Mouse (Mus musculus) lung, embryonic 15.5 days (tissue): ENCODE data around the gene Klc1. TPM values are rescaled to one million over a fixed set of nuclear protein-coding genes. Genes with fewer than 3 reads are reported as not detected.

Experiments
- ATAC-seq: fragments of 200-750 bp; cut with Nextera tagmentation; 2 replicates; pipeline ENCODE4 v1.8.0; 2017; ENCODE audit warnings: moderate number of reproducible peaks, borderline replicate concordance; ENCODE audit not compliant: low FRiP score, low TSS enrichment; ENCODE audit errors: extremely low read depth
- H3K27ac ChIP-seq: fragments of 300-500 bp; sonication (generic); 2 replicates; pipeline ENCODE4 v1.5.1; 2015; ENCODE audit warnings: moderate library complexity, mild to moderate bottlenecking, inconsistent platforms
- H3K27me3 ChIP-seq: fragments of 300-500 bp; sonication (generic); 2 replicates; pipeline ENCODE4 v1.6.1; 2015; ENCODE audit warnings: inconsistent platforms
- H3K36me3 ChIP-seq: fragments of 300-500 bp; sonication (generic); 2 replicates; pipeline ENCODE4 v1.6.1; 2015; ENCODE audit warnings: inconsistent platforms
- H3K4me1 ChIP-seq: fragments of 300-500 bp; sonication (generic); 2 replicates; pipeline ENCODE4 v1.6.1; 2015; ENCODE audit warnings: inconsistent platforms
- H3K4me2 ChIP-seq: fragments of 300-500 bp; sonication (generic); 2 replicates; pipeline ENCODE4 v1.6.1; 2015; ENCODE audit warnings: inconsistent platforms, mild to moderate bottlenecking, moderate library complexity
- H3K4me3 ChIP-seq: fragments of 300-500 bp; sonication (generic); 2 replicates; pipeline ENCODE4 v1.5.1; 2015; ENCODE audit warnings: mild to moderate bottlenecking, inconsistent platforms
- H3K9ac ChIP-seq: fragments of 300-500 bp; sonication (generic); 2 replicates; pipeline ENCODE4 v1.6.1; 2015; ENCODE audit warnings: inconsistent platforms
- H3K9me3 ChIP-seq: fragments of 300-500 bp; sonication (generic); 2 replicates; pipeline ENCODE4 v1.6.1; 2016; ENCODE audit warnings: inconsistent platforms
- whole genome bisulfite sequencing: fragments of 180-500 bp; shearing (Covaris S2); methylation state at CpG from one replicate; pipeline ENCODE4 v1.1.7; 2015; 5-methylcytosine and 5-hydroxymethylcytosine counted together
- polyA plus RNA-seq: library from polyadenylated mRNA; unstranded; fragments of >200 nt; fragmentation: Nextera tagmentation; extraction: Ambion mirVana; gene quantifications from 2 replicates; pipeline ENCODE4 v1.2.1, GENCODE M21; 2015

The Klc1 gene
- polyA plus RNA-seq, 1 experiment from 2014 or later: 95.9 TPM

DNA sequence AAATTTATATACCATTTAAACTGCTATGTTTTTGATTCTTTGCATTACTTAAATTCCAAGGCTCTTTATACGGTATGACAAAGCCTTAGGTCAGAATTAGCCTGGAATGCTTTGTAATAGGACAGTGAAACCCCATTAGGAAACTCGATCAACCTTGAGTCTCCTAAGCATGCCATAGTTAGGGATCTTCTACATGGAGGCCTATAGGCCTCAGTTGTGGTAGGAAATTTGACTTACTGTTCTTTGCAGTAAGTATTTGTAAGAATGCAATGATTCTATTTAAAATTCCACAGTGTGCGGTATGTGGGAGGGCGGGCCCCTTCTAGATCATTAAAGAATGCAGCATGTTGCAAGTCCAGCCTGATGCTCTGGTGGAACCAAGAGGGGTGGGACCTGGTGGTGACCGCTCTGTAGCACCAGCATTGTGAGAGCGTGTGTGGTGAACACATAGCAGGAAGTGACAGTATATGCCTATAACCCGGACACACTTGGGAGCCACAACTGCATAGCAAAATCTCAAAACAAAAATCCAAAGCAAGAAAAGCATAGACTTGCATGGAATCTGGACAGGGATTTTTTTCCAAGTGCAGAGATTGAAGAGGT is 1.8 kb downstream of the Klc1 start:
- Histone ChIP-seq H3K4me2 (peak overlapping the region; percentile 97), H3K9ac (no peak overlapping the region; the same call in 1 of the 2 replicates), H3K36me3 (peaks cover 11% of the 10 kb centered on the region; the same call in 1 of the 2 replicates), H3K4me1 (peaks cover 35% of the 10 kb centered on the region), H3K9me3 (no peaks in the 10 kb centered on the region), H3K27me3 (no peaks in the 10 kb centered on the region), H3K4me3 (peak overlapping the region; percentile 78), H3K27ac (no peak overlapping the region; the same call in 1 of the 2 replicates)
- WGBS: 42% methylated on average over 7 of the region's 7 CpGs
- ATAC-seq: peak; percentile 13; the same call in 1 of the 2 replicates

- no peak overlapping the region for H3K27ac ChIP-seq
- peaks cover 11% of the 10 kb centered on the region; the same call in 1 of the 2 replicates for H3K36me3 ChIP-seq
- H3K9ac ChIP-seq: no peak overlapping the region
- no peak overlapping the region for H3K4me3 ChIP-seq
- no peaks in the 10 kb centered on the region for H3K27me3 ChIP-seq
- WGBS: 89% methylated on average over 13 of the region's 13 CpGs
- peaks cover 51% of the 10 kb centered on the region for H3K4me1 ChIP-seq
- H3K4me2 ChIP-seq: no peak overlapping the region
- no peaks in the 10 kb centered on the region for H3K9me3 ChIP-seq
- ATAC-seq: no peak
Observed at GRCm38 (mm10) chr12:111762620-111763280, 4.1 kb downstream of the Klc1 start.

DNA sequence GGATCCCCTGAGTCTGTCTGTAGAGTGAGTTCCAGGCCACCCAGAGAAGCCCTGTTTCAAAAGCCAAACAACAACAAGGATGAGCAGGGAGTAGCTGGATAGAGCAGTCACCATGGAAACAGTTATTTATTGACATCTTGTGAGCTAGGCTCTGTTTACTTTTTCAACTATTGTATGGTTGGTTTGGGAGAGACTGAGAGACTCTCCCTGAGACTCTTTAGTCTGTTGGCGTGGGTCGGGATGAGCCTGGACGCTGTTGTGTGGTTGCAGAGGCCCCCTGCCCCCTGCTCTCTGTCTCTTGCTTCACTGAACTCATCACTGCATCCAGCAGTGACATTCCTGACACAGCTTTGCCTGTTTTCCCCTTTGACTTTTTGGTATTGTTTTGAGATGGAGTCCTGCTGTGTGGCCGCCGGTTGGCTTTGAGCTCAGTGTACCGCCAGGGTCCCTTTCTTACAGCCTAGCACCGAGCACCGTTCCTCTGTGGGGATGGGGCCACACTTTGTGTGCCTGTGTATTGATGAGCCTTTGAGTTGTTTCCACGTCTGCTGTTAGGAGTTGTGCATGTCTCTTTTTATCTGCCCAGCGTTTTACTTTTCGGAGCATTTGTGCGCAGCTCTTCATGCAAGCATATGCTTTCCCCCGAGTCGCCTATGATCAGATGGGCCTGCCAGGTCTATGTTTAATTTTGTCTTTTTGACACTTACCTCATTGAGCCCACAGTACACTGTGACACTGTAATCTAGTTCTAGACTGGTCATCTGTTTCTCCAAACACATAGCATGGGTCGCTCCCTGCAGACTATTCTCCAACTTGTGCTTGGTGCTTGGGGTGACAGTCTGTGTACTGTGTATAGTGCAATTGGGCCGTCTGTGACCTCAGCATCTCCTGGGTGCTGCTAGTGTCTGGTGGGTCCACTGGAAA is 7.9 kb downstream of the Klc1 start:
- no peak overlapping the region for H3K4me3 ChIP-seq
- no peaks in the 10 kb centered on the region for H3K27me3 ChIP-seq
- 52% methylated on average over 16 of the region's 16 CpGs for WGBS
- peaks cover 11% of the 10 kb centered on the region; the same call in 1 of the 2 replicates for H3K36me3 ChIP-seq
- no peak overlapping the region for H3K9ac ChIP-seq
- ATAC-seq: no peak
- H3K9me3 ChIP-seq: no peaks in the 10 kb centered on the region
- H3K27ac ChIP-seq: no peak overlapping the region
- H3K4me2 ChIP-seq: no peak overlapping the region
- H3K4me1 ChIP-seq: peaks cover 44% of the 10 kb centered on the region

- no peak overlapping the region for H3K9ac ChIP-seq
- no peak overlapping the region for H3K27ac ChIP-seq
- peaks cover 18% of the 10 kb centered on the region for H3K36me3 ChIP-seq
- no peak for ATAC-seq
- H3K4me1 ChIP-seq: peaks cover 37% of the 10 kb centered on the region
- no peaks in the 10 kb centered on the region for H3K9me3 ChIP-seq
- H3K27me3 ChIP-seq: no peaks in the 10 kb centered on the region
- 82% methylated on average over 10 of the region's 10 CpGs for WGBS
- H3K4me3 ChIP-seq: no peak overlapping the region
- no peak overlapping the region for H3K4me2 ChIP-seq
Observed at GRCm38 (mm10) chr12:111768322-111768928, 9.8 kb downstream of the Klc1 start.

- H3K27ac ChIP-seq: peak overlapping the region; percentile 77
- no peaks in the 10 kb centered on the region for H3K9me3 ChIP-seq
- WGBS: 20% methylated on average over 10 of the region's 10 CpGs
- H3K4me1 ChIP-seq: peaks cover 37% of the 10 kb centered on the region
- ATAC-seq: peak; percentile 71; the same call in 1 of the 2 replicates
- no peak overlapping the region for H3K4me3 ChIP-seq
- H3K27me3 ChIP-seq: no peaks in the 10 kb centered on the region
- peaks cover 24% of the 10 kb centered on the region for H3K36me3 ChIP-seq
- H3K4me2 ChIP-seq: no peak overlapping the region
- H3K9ac ChIP-seq: no peak overlapping the region
Observed at GRCm38 (mm10) chr12:111769306-111769705, 10.7 kb downstream of the Klc1 start.

GRCm38 (mm10) chr12:111769816-111770577 is 11.3 kb downstream of the Klc1 start:
- ATAC-seq: peak; percentile 64
- 52% methylated on average over 8 of the region's 9 CpGs for WGBS
- Histone ChIP-seq H3K27ac (peak overlapping the region; percentile 77), H3K4me1 (peaks cover 37% of the 10 kb centered on the region), H3K27me3 (no peaks in the 10 kb centered on the region), H3K9ac (no peak overlapping the region), H3K4me2 (no peak overlapping the region; the same call in 1 of the 2 replicates), H3K36me3 (peaks cover 31% of the 10 kb centered on the region), H3K4me3 (no peak overlapping the region), H3K9me3 (no peaks in the 10 kb centered on the region)

DNA sequence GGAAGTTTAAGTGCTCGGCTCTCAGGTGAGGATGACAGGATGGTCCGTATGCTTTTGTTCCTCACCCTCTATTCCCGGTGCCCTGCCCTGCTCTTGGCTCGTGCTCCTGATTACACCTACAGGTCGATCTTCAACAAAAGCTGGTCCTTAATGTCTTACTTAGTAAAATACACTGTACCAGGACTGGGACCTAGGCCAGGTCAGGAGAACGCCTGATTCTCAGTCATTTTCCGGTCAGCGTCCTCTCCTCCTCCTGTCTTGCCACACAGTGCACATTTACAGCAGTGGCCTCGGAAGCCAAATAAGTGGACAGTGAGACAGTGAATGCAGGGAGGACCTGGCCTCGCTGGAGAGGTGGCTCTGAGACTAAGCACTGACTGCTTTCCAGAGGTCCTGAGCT is 12.0 kb downstream of the Klc1 start:
- peaks cover 35% of the 10 kb centered on the region for H3K4me1 ChIP-seq
- H3K27me3 ChIP-seq: no peaks in the 10 kb centered on the region
- H3K9ac ChIP-seq: no peak overlapping the region
- peaks cover 37% of the 10 kb centered on the region for H3K36me3 ChIP-seq
- no peak overlapping the region for H3K4me3 ChIP-seq
- peak overlapping the region; percentile 55 for H3K27ac ChIP-seq
- WGBS: 70% methylated on average over 10 of the region's 10 CpGs
- no peaks in the 10 kb centered on the region for H3K9me3 ChIP-seq
- no peak for ATAC-seq
- no peak overlapping the region; the same call in 1 of the 2 replicates for H3K4me2 ChIP-seq

DNA sequence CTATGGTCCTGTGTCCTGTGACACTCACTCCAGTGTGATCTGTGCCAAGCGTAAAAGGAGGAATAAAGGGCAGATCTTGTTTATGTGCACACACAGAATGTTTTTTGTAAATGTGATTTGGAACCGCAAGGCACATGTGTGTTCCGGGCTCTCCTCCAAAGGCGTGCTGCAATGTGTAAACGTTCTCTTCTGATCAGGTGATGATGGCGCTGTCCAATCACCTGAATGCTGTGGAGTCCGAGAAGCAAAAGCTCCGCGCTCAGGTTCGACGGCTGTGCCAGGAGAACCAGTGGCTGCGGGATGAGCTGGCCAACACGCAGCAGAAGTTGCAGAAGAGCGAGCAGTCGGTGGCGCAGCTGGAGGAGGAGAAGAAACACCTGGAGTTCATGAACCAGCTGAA is 15.5 kb downstream of the Klc1 start:
- ATAC-seq: no peak
- peaks cover 71% of the 10 kb centered on the region for H3K36me3 ChIP-seq
- H3K9ac ChIP-seq: no peak overlapping the region
- H3K4me1 ChIP-seq: peaks cover 15% of the 10 kb centered on the region
- 77% methylated on average over 16 of the region's 16 CpGs for WGBS
- no peak overlapping the region for H3K27ac ChIP-seq
- H3K4me3 ChIP-seq: no peak overlapping the region
- H3K27me3 ChIP-seq: no peaks in the 10 kb centered on the region
- H3K9me3 ChIP-seq: no peaks in the 10 kb centered on the region
- no peak overlapping the region for H3K4me2 ChIP-seq

DNA sequence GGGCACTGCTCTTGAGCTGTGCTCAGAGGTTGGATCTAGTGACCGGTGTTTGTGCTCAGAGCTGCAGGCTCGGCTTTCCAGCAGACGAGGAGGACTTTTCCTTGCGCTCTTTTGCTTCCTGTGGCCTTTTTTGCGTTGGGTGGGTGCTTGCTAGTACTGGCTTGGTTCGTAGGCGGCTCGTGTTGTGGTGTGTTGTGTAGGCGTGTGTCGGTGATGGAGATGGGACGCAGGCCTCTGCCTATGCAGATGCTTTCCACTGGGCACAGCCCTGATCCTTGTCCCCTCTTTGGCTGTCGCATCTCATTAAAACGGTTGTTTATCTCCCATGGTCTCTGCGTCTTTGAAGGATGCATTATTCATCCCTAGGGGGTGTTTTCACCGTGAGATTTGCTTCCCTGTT is 16.2 kb downstream of the Klc1 start:
- H3K4me3 ChIP-seq: no peak overlapping the region
- no peak overlapping the region for H3K4me2 ChIP-seq
- no peak overlapping the region for H3K9ac ChIP-seq
- no peaks in the 10 kb centered on the region for H3K27me3 ChIP-seq
- peaks cover 78% of the 10 kb centered on the region for H3K36me3 ChIP-seq
- H3K4me1 ChIP-seq: peaks cover 8% of the 10 kb centered on the region; the same call in 1 of the 2 replicates
- no peak overlapping the region for H3K27ac ChIP-seq
- WGBS: 72% methylated on average over 15 of the region's 15 CpGs
- no peak for ATAC-seq
- no peaks in the 10 kb centered on the region for H3K9me3 ChIP-seq

GRCm38 (mm10) chr12:111777919-111778318 is 19.3 kb downstream of the Klc1 start:
- ATAC-seq: no peak
- H3K27me3 ChIP-seq: no peaks in the 10 kb centered on the region
- H3K36me3 ChIP-seq: peaks cover 91% of the 10 kb centered on the region
- H3K9ac ChIP-seq: no peak overlapping the region
- no peak overlapping the region for H3K4me3 ChIP-seq
- 88% methylated on average over 13 of the region's 13 CpGs for WGBS
- H3K4me1 ChIP-seq: no peaks in the 10 kb centered on the region
- no peak overlapping the region for H3K4me2 ChIP-seq
- no peaks in the 10 kb centered on the region for H3K9me3 ChIP-seq
- no peak overlapping the region for H3K27ac ChIP-seq

- Histone ChIP-seq H3K9ac (no peak overlapping the region), H3K27me3 (no peaks in the 10 kb centered on the region), H3K4me1 (no peaks in the 10 kb centered on the region), H3K27ac (no peak overlapping the region), H3K4me3 (no peak overlapping the region), H3K4me2 (no peak overlapping the region), H3K9me3 (no peaks in the 10 kb centered on the region), H3K36me3 (peaks cover 88% of the 10 kb centered on the region)
- ATAC-seq: no peak
- 94% methylated on average over 1 of the region's 1 CpGs for WGBS
Observed at GRCm38 (mm10) chr12:111779544-111779943, 20.9 kb downstream of the Klc1 start.
